Mouse (Mus musculus) monocyte, adult 2 months (primary cell): ENCODE data around the gene Aplf.
"Not testable (repeated sequence)": the region's sequence is repeated elsewhere in the genome, so short reads cannot be mapped to it uniquely, and the experiment has no call there.

Source experiments
- DNase-seq, 2 experiments: peaks; one replicate each; pipeline ENCODE4 v3.0.0; 2022; ENCODE audit warnings: low spot score in 2 of 2, low read depth in 1 of 2

Gene Aplf

GRCm38 (mm10) chr6:87628936-87629335 lies 43.1 kb downstream of the Aplf start:
- DNase-seq: not testable (repeated sequence)

DNA sequence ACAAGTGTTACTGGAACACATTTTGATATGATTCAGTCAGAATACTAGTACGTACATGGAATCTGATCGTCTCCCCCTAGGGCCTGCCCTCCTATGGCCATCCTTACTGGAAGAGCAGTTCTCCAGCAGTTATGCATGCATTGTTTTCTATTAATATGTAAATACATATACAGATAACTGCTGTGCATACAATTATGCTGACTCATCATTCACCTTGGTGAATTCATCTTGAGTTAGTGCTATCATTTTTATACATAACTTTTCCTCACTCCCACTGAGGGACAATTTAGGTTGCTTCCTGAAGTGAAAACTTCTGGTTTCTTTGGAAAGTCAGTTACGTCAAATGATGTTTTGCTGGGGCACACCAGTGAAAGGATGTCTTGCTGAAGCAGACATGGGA lies 48.8 kb downstream of the Aplf start:
- DNase-seq: no peak

DNA sequence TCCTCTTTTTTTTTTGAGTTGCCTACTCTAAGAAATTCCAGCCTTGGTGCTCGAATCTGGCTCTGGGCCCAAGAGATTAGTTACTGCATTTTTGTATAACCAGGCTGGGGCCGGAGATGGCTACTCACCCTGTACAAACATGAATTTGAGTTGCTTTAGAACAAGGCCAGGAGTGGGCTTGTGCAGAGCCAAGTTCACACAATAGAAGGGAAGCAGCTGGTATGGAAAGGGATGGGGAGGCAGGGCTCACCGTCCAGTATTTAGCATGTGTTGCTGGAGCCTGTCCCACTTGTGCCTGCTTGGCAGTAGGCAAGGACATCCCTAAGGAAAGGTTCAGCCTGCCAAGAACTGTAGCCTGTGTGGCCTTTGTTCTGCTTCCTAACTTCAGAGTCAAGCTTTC lies 50.7 kb downstream of the Aplf start:
- no peak for DNase-seq

DNA sequence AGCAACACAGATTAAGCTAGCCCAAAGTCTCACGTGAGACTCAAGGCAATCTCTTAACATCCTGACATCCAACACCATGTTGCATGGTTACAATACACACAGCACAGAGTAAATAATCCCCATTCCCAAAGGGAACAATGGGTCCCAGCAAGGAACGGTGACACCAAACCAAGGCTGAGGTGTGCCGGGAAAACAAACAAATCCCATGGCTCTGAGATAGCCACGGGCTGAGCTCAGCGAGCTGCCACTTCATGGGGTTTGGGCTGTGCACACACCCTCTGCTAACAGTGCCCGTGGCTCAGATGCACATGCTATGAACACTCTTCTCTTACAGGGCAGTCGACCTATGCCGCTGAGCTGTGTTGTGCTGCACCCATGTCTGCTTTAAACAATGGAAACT lies 54.0 kb downstream of the Aplf start:
- no peak for DNase-seq

- no peak for DNase-seq
Measured at GRCm38 (mm10) chr6:87615696-87616083, 56.3 kb downstream of the Aplf start.

- DNase-seq: no peak
Measured at GRCm38 (mm10) chr6:87614794-87615695, 56.9 kb downstream of the Aplf start.

DNA sequence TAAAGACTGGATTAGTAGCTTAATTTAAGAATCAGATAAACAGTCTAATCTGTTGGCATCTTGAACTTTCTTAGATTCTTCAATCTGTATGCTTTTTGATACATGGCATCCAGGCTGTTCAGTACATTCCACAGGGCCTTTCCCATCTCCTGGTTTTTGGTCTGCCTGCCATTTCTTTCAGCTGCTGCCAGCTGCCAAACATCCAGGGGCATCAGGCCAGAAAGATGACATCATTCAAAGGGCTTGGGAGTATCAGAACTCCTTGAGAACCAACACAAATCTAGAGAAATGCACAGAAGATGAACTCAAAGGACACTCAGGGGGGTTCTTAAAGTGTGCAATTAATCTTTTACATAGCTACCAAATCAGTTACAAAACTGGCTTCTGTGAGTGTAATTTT lies 72.2 kb downstream of the Aplf start:
- DNase-seq: no peak

GRCm38 (mm10) chr6:87597116-87597833 lies 74.7 kb downstream of the Aplf start:
- DNase-seq: no peak

DNA sequence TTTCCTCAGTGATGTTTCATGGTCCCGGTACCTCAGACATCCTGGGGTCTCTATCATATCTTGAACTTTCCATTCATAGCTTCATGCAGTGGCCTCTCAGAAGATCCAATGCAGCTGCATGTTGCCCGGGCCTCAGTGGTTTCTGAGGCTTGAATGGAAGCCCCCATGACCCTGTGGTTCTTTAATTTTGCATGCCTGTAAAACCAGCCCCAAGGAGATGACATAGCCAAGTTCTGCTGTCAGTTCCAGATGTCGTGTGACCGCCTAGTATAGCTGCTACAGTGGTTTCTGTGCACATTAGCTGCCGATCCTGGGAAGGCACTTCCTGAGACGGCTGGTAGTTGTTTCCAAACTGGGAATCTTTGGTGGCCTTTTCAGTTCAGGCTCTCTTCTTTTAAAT lies 77.8 kb downstream of the Aplf start:
- no peak for DNase-seq

DNA sequence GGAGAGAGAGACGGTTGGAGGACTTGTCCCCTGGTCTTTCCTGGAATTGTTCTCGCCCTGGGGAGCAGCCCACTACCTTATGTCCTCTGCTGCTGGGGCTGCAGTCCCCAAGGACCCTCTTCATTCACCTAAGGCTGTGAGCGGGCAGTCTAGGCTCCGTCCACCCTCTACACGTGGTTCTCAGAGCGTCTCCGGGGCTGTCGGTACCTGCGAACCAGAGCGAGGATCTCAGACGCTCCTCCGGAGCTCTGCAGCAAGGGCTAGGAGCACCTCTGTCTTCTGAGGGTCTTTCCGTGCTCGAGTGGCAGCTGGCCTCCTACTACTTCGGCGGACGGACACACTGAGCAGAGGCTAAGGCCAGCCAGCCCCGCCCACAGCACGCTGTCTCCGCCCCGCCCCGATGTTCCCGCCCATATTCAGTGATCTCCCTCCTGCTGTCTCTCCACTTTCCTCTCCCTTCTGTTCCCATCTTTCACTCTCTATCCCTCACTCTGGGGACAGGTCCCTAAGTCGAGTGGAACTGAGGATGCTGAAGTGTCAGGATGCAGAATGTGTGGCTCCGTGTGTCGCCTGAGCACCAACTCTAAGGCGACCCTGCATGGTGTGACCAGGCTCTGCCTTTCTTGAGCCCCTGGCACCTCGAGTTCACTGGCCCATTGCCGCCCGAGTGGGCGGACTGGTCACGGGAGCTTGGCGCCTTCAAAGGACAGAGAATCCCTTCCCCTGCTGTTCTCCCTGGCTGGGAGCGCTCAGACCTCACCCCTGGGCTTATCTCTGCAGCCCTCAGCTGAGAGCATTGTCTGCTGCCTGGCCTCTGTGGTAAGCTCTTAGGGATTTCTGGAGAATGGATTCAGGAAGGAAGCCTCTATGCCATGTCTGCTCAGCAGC lies 81.4 kb downstream of the Aplf start, which contains the start of gene Prokr1:
Gene Prokr1, minus strand, starts transcription at position 350 of the 888 bp plus-strand sequence.
- no peak for DNase-seq

GRCm38 (mm10) chr6:87589718-87590393 lies 82.1 kb downstream of the Aplf start:
- DNase-seq: no peak

- no peak for DNase-seq
Measured at GRCm38 (mm10) chr6:87583991-87584390, 88.0 kb downstream of the Aplf start.

GRCm38 (mm10) chr6:87583183-87583611 lies 88.8 kb downstream of the Aplf start:
- DNase-seq: no peak

DNA sequence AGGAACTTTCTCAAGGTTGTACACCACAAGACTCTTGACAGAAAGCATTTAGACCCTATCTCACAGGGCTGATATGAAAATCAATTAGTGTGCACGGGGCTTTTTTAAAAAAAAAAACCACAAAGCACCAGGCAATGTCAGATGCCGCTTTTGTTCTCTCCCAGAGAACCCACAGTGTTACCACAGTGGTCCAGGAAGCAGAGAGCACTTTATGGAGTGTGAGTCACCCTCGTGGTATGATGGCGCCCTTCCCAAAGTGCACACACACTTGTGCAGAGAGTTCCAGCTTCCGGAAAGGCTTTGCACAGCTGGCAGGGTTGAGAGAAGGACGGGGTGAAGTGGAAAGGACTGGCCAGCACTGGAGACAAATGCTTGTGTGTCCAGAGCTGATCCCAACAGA lies 89.5 kb downstream of the Aplf start:
- no peak for DNase-seq

DNA sequence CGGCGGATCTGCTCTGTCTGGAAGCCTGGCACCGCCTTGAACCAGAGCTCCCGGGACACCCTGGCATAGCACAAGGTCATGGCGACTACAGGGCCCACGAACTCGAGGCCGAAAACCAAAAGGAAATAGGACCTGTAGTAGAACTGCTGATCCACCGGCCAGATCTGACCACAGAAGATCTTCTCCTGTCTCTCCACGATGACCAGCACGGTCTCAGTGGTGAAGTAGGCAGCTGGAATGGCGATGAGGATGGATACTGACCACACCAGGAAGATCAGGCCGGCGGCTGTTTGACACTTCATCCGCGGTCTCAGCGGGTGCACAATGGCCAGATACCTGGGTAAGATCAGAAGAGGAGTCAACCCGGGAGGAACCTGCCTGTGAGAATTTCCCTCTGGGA lies 90.4 kb downstream of the Aplf start:
- no peak for DNase-seq

GRCm38 (mm10) chr6:87581071-87581470 lies 90.9 kb downstream of the Aplf start:
- no peak for DNase-seq
